Mouse (Mus musculus): ENCODE data around the gene Cyp4x1. TPM values are rescaled to one million over a fixed set of nuclear protein-coding genes. Genes with fewer than 3 reads are reported as not detected.
A peak's percentile ranks its signal among the peaks of the same experiment; 100 is the strongest.

Cyp4x1 gene
- polyA plus RNA-seq, 1 experiment from 2014 or later, result not detected

GRCm38 (mm10) chr4:115074789-115075188 is 59.3 kb downstream of the Cyp4x1 start:
- no peaks in the 10 kb centered on the region for H3K9me3 ChIP-seq (ENCODE audit: low read length)
- no peak overlapping the region for H3K9ac ChIP-seq (replicated peaks; ENCODE audit: low read depth)
- no peak for TF ChIP-seq CTCF (IDR thresholded peaks at IDR 0.05)
- TF ChIP-seq EP300 (IDR thresholded peaks at IDR 0.05), result no peak
- DNase-seq (ENCODE audit: low spot score), result no peak
- no peaks in the 10 kb centered on the region for H3K27me3 ChIP-seq (replicated peaks; ENCODE audit: insufficient read depth, low read length)
- H3K4me3 ChIP-seq (ENCODE audit: low read depth, low read length), result no peak overlapping the region
- WGBS, result 74% methylated on average over 1 of the region's 1 CpGs
- no peaks in the 10 kb centered on the region for H3K36me3 ChIP-seq (ENCODE audit: insufficient read depth, low read length)
- no peak for ATAC-seq
- H3K4me1 ChIP-seq (ENCODE audit: insufficient read depth, low read depth, low read length), result no peaks in the 10 kb centered on the region
- no peak overlapping the region for H3K4me2 ChIP-seq (replicated peaks; ENCODE audit: low read depth, low read length)
- H3K27ac ChIP-seq (ENCODE audit: low read length), result peak overlapping the region; percentile 76

GRCm38 (mm10) chr4:115071668-115072067 is 62.4 kb downstream of the Cyp4x1 start:
- Histone ChIP-seq H3K36me3 (ENCODE audit: insufficient read depth, low read length) (no peaks in the 10 kb centered on the region), H3K4me1 (ENCODE audit: insufficient read depth, low read depth, low read length) (no peaks in the 10 kb centered on the region), H3K9ac (replicated peaks; ENCODE audit: low read depth) (no peak overlapping the region), H3K9me3 (ENCODE audit: low read length) (no peaks in the 10 kb centered on the region), H3K27ac (ENCODE audit: low read length) (no peak overlapping the region), H3K4me2 (replicated peaks; ENCODE audit: low read depth, low read length) (no peak overlapping the region), H3K4me3 (ENCODE audit: low read depth, low read length) (no peak overlapping the region), H3K27me3 (replicated peaks; ENCODE audit: insufficient read depth, low read length) (no peaks in the 10 kb centered on the region)
- peak; percentile 32; the same call in 1 of the 2 replicates for ATAC-seq
- TF ChIP-seq CTCF (IDR thresholded peaks at IDR 0.05) (peak; percentile 34), EP300 (IDR thresholded peaks at IDR 0.05) (no peak)
- WGBS, result 20% methylated on average over 1 of the region's 1 CpGs
- no peak for DNase-seq (ENCODE audit: low spot score)

- peak overlapping the region; percentile 50 for H3K4me3 ChIP-seq (ENCODE audit: low read depth, low read length)
- peaks cover 27% of the 10 kb centered on the region for H3K27me3 ChIP-seq (replicated peaks; ENCODE audit: insufficient read depth, low read length)
- 0 out of 2 replicates have a peak overlapping the region, but pooled peaks have one; percentile 20 for H3K9ac ChIP-seq (replicated peaks; ENCODE audit: low read depth)
- no peaks in the 10 kb centered on the region for H3K36me3 ChIP-seq (ENCODE audit: insufficient read depth, low read length)
- H3K9me3 ChIP-seq (ENCODE audit: low read length), result no peaks in the 10 kb centered on the region
- no peak overlapping the region for H3K27ac ChIP-seq (ENCODE audit: low read length)
- ATAC-seq (no peak), DNase-seq (ENCODE audit: low spot score) (no peak)
- peak overlapping the region; percentile 91 for H3K4me2 ChIP-seq (replicated peaks; ENCODE audit: low read depth, low read length)
- TF ChIP-seq CTCF (IDR thresholded peaks at IDR 0.05) (no peak), EP300 (IDR thresholded peaks at IDR 0.05) (no peak)
- peaks cover 6% of the 10 kb centered on the region; the same call in 1 of the 2 replicates for H3K4me1 ChIP-seq (ENCODE audit: insufficient read depth, low read depth, low read length)
- WGBS, result 5% methylated on average over 25 of the region's 31 CpGs
Measured at GRCm38 (mm10) chr4:115063518-115064239, 70.4 kb downstream of the Cyp4x1 start.

- no peaks in the 10 kb centered on the region for H3K9me3 ChIP-seq (ENCODE audit: low read length)
- ATAC-seq, result peak; percentile 69
- H3K4me3 ChIP-seq (ENCODE audit: low read depth, low read length), result peak overlapping the region; percentile 50
- H3K36me3 ChIP-seq (ENCODE audit: insufficient read depth, low read length), result no peaks in the 10 kb centered on the region
- peaks cover 6% of the 10 kb centered on the region; the same call in 1 of the 2 replicates for H3K4me1 ChIP-seq (ENCODE audit: insufficient read depth, low read depth, low read length)
- TF ChIP-seq EP300 (IDR thresholded peaks at IDR 0.05) (no peak), CTCF (IDR thresholded peaks at IDR 0.05) (no peak)
- 2% methylated on average over 41 of the region's 58 CpGs for WGBS
- peak overlapping the region; percentile 91 for H3K4me2 ChIP-seq (replicated peaks; ENCODE audit: low read depth, low read length)
- 0 out of 2 replicates have a peak overlapping the region, but pooled peaks have one; percentile 20 for H3K9ac ChIP-seq (replicated peaks; ENCODE audit: low read depth)
- peak; percentile 33 for DNase-seq (ENCODE audit: low spot score)
- H3K27me3 ChIP-seq (replicated peaks; ENCODE audit: insufficient read depth, low read length), result peaks cover 27% of the 10 kb centered on the region
- H3K27ac ChIP-seq (ENCODE audit: low read length), result 0 out of 2 replicates have a peak overlapping the region, but pooled peaks have one; percentile 6
Measured at GRCm38 (mm10) chr4:115062875-115063517, 71.1 kb downstream of the Cyp4x1 start.

GRCm38 (mm10) chr4:115062540-115062874 is 71.6 kb downstream of the Cyp4x1 start:
- WGBS, result 2% methylated on average over 9 of the region's 9 CpGs
- TF ChIP-seq EP300 (IDR thresholded peaks at IDR 0.05) (no peak), CTCF (IDR thresholded peaks at IDR 0.05) (no peak)
- no peak; the same call in 1 of the 2 replicates for ATAC-seq
- Histone ChIP-seq H3K9me3 (ENCODE audit: low read length) (no peaks in the 10 kb centered on the region), H3K4me3 (ENCODE audit: low read depth, low read length) (peak overlapping the region; percentile 50), H3K4me2 (replicated peaks; ENCODE audit: low read depth, low read length) (peak overlapping the region; percentile 91), H3K36me3 (ENCODE audit: insufficient read depth, low read length) (no peaks in the 10 kb centered on the region), H3K9ac (replicated peaks; ENCODE audit: low read depth) (no peak overlapping the region), H3K4me1 (ENCODE audit: insufficient read depth, low read depth, low read length) (peaks cover 6% of the 10 kb centered on the region; the same call in 1 of the 2 replicates), H3K27ac (ENCODE audit: low read length) (0 out of 2 replicates have a peak overlapping the region, but pooled peaks have one; percentile 6), H3K27me3 (replicated peaks; ENCODE audit: insufficient read depth, low read length) (peaks cover 27% of the 10 kb centered on the region)
- no peak for DNase-seq (ENCODE audit: low spot score)

GRCm38 (mm10) chr4:115060753-115061152 is 73.3 kb downstream of the Cyp4x1 start:
- Histone ChIP-seq H3K4me1 (ENCODE audit: insufficient read depth, low read depth, low read length) (peaks cover 6% of the 10 kb centered on the region; the same call in 1 of the 2 replicates), H3K36me3 (ENCODE audit: insufficient read depth, low read length) (no peaks in the 10 kb centered on the region), H3K9me3 (ENCODE audit: low read length) (no peaks in the 10 kb centered on the region), H3K4me2 (replicated peaks; ENCODE audit: low read depth, low read length) (peak overlapping the region; percentile 77), H3K27me3 (replicated peaks; ENCODE audit: insufficient read depth, low read length) (peaks cover 36% of the 10 kb centered on the region), H3K27ac (ENCODE audit: low read length) (no peak overlapping the region), H3K4me3 (ENCODE audit: low read depth, low read length) (no peak overlapping the region), H3K9ac (replicated peaks; ENCODE audit: low read depth) (no peak overlapping the region)
- DNase-seq (ENCODE audit: low spot score) (no peak), ATAC-seq (no peak)
- WGBS, result 20% methylated on average over 3 of the region's 3 CpGs
- TF ChIP-seq CTCF (IDR thresholded peaks at IDR 0.05) (no peak), EP300 (IDR thresholded peaks at IDR 0.05) (no peak)

Data from lung, postnatal 0 days (tissue).